ENCODE assay signal across 10 mouse cellular contexts in the genomic region with DNA sequence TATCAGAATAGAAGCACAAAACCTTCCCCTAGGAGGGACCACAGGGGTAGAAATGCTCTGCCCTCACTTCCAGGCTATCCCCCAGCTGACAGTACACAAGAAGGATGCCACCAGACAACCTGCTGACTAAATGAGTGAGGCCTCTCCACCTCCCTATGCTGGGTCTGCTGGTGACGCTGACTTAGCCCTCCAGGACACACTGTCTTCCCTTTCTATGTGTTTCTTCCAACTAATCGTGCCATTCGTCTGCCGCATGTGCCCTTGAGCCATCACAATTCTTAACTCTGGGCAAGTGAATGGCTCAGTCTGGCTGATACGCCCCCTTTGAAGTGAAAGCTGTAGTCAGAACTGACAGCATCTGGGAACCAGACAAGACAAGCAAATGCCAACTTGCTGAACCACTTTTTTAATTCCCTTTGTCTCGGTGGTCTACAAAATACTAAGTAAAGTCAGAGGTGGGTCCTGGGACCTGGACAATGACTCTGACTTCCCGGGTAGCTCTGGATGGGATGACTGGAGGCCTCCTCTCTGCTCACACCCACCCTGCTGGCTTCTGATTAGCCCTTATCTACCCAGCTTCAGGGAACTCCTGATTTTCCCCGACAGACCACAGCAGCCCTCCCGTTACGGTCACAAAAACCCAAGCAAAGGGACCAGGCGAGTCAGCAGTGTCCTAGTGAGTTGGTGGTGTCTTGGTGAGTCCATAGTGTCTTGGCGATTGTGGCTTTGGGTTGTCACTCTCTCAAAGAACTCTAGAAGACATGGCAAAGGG. TPM values are rescaled to one million over a fixed set of nuclear protein-coding genes. Genes with fewer than 3 reads are reported as not detected.
DNase-seq lines count a peak whose midpoint lies in the region; ATAC-seq and TF ChIP-seq lines count a peak whose summit lies in the region.
"Had no signal": no experiment of that assay in that cellular context is flagged by ENCODE, and none has a peak within 500 bp of the region (broad histone marks: within the 10 kb centered on the region; RNA-seq: fewer than 3 reads in every experiment).

No protein-coding gene starts in this region.

- no peaks in the 10 kb centered on the region for H3K27me3 ChIP-seq in heart, embryonic 12.5 days (replicated peaks)
- H3K27me3 ChIP-seq in CH12.LX (replicated peaks): no peaks in the 10 kb centered on the region
- H3K27me3 ChIP-seq in liver, embryonic 11.5 days (replicated peaks; ENCODE audit: control insufficient read depth, insufficient read depth, low read length): no peaks in the 10 kb centered on the region
- H3K27me3 ChIP-seq in kidney, embryonic 15.5 days: no peaks in the 10 kb centered on the region

- no peak for DNase-seq in heart, postnatal 14 days
- DNase-seq in CH12.LX (ENCODE audit: extremely low read depth): no peak
- DNase-seq in c-Kit-negative CD71-positive TER-119-positive erythroid progenitor cells, embryonic 14.5 days (ENCODE audit: low read depth, low spot score): peak; percentile 86
- DNase-seq in liver, embryonic 11.5 days (ENCODE audit: low spot score): peak; percentile 55
- no peak for DNase-seq in gastrocnemius, postnatal 10 days
- DNase-seq: adrenal gland, adult 8-10 months; right cerebral cortex, postnatal 14 days; thymus, adult 18-20 months had no signal

- no peak for TF ChIP-seq RAD21 in CH12.LX (IDR thresholded peaks at IDR 0.05; ENCODE audit: low read depth, low read length)

- H3K27ac ChIP-seq in heart, embryonic 12.5 days (ENCODE audit: poor library complexity, severe bottlenecking): peak overlapping the region; percentile 61
- H3K27ac ChIP-seq in CH12.LX (ENCODE audit: insufficient read depth, low read depth): 0 out of 2 replicates have a peak overlapping the region, but pooled peaks have one; percentile 22
- H3K27ac ChIP-seq in liver, embryonic 11.5 days (ENCODE audit: low read depth, low read length): peak overlapping the region; percentile 54
- H3K27ac ChIP-seq in kidney, embryonic 15.5 days: no peak overlapping the region

- TF ChIP-seq CTCF in CH12.LX (conservative IDR thresholded peaks at IDR 0.05 in 1 of 2, IDR thresholded peaks at IDR 0.05 in 1 of 2; ENCODE audit: low read depth in 2 of 2, low read length in 2 of 2): no peak

- no peaks in the 10 kb centered on the region for H3K36me3 ChIP-seq in heart, embryonic 12.5 days
- H3K36me3 ChIP-seq in CH12.LX (replicated peaks in 1 of 2; ENCODE audit: control insufficient read depth in 1 of 2, insufficient read depth in 1 of 2, low read length in 1 of 2): peaks cover 0 to 34% of the 10 kb centered on the region in 2 experiments
- H3K36me3 ChIP-seq in liver, embryonic 11.5 days (ENCODE audit: control insufficient read depth, insufficient read depth, low read length): no peaks in the 10 kb centered on the region
- H3K36me3 ChIP-seq in kidney, embryonic 15.5 days: no peaks in the 10 kb centered on the region

- peak overlapping the region; percentile 20; the same call in 1 of the 2 replicates for H3K4me3 ChIP-seq in heart, embryonic 12.5 days
- H3K4me3 ChIP-seq in CH12.LX (replicated peaks in 1 of 3; ENCODE audit: low read depth in 2 of 3, low read length in 2 of 3, poor library complexity in 1 of 3): no peak overlapping the region
- H3K4me3 ChIP-seq in liver, embryonic 11.5 days (ENCODE audit: low read depth, low read length): peak overlapping the region; percentile 12; the same call in 1 of the 2 replicates
- no peak overlapping the region for H3K4me3 ChIP-seq in kidney, embryonic 15.5 days (replicated peaks)

- no peak for TF ChIP-seq POLR2A in CH12.LX (IDR thresholded peaks at IDR 0.05; ENCODE audit: low read depth, low read length)

- H3K4me1 ChIP-seq in heart, embryonic 12.5 days (replicated peaks): peaks cover 64% of the 10 kb centered on the region
- H3K4me1 ChIP-seq in CH12.LX (ENCODE audit: control insufficient read depth in 1 of 2, insufficient read depth in 2 of 2): peaks cover 13 to 78% of the 10 kb centered on the region in 2 experiments
- peaks cover 43% of the 10 kb centered on the region for H3K4me1 ChIP-seq in liver, embryonic 11.5 days (replicated peaks; ENCODE audit: control insufficient read depth, insufficient read depth, low read length)
- H3K4me1 ChIP-seq in kidney, embryonic 15.5 days: peaks cover 51% of the 10 kb centered on the region

- in situ Hi-C loops in CH12.LX (cut with MboI; ENCODE audit: low pct_ligation_motif_present, low pct_unique_long_range_greater_than_20kb, low sequenced_read_pairs): no loop called here

- H3K4me2 ChIP-seq in heart, embryonic 12.5 days: peak overlapping the region; percentile 50
- peak overlapping the region; percentile 6; the same call in 1 of the 2 replicates for H3K4me2 ChIP-seq in CH12.LX (ENCODE audit: insufficient read depth, low read depth, poor library complexity, severe bottlenecking)
- H3K4me2 ChIP-seq in liver, embryonic 11.5 days: peak overlapping the region; percentile 65
- H3K4me2 ChIP-seq in kidney, embryonic 15.5 days: no peak overlapping the region

- peak overlapping the region; percentile 50 for H3K9ac ChIP-seq in heart, embryonic 12.5 days
- no peak overlapping the region for H3K9ac ChIP-seq in CH12.LX (ENCODE audit: insufficient read depth, low read depth)
- peak overlapping the region; percentile 12; the same call in 1 of the 2 replicates for H3K9ac ChIP-seq in liver, embryonic 11.5 days (ENCODE audit: low read depth, low read length)
- H3K9ac ChIP-seq in kidney, embryonic 15.5 days: no peak overlapping the region

- peaks cover 64% of the 10 kb centered on the region for H3K79me2 ChIP-seq in CH12.LX (replicated peaks; ENCODE audit: control insufficient read depth, extremely low read depth, insufficient read depth, poor library complexity, severe bottlenecking)

- TF ChIP-seq EP300 in CH12.LX (IDR thresholded peaks at IDR 0.05; ENCODE audit: low read length): no peak

- 26% methylated on average over 12 of the region's 12 CpGs for WGBS in heart, embryonic 12.5 days
- WGBS in liver, embryonic 11.5 days: 36% methylated on average over 12 of the region's 12 CpGs
- WGBS in kidney, embryonic 15.5 days: 74% methylated on average over 12 of the region's 12 CpGs

- intact Hi-C loops in heart, postnatal 14 days (cut with DNase I): no loop called here

- peak; percentile 91 for ATAC-seq in heart, embryonic 12.5 days (ENCODE audit: insufficient number of reproducible peaks, low FRiP score)
- peak; percentile 93 for ATAC-seq in liver, embryonic 11.5 days (replicated peaks; ENCODE audit: low FRiP score)
- ATAC-seq in kidney, embryonic 15.5 days (replicated peaks; ENCODE audit: low FRiP score): no peak

- H3K9me3 ChIP-seq in heart, embryonic 12.5 days (replicated peaks): no peaks in the 10 kb centered on the region
- H3K9me3 ChIP-seq in CH12.LX (replicated peaks; ENCODE audit: low read length): no peaks in the 10 kb centered on the region
- H3K9me3 ChIP-seq in liver, embryonic 11.5 days (ENCODE audit: control insufficient read depth, low read length): no peaks in the 10 kb centered on the region
- no peaks in the 10 kb centered on the region for H3K9me3 ChIP-seq in kidney, embryonic 15.5 days (replicated peaks)

- dilution Hi-C loops in CH12.LX (cut with MboI; ENCODE audit: extremely low pct_ligation_motif_present, extremely low pct_unique_long_range_greater_than_20kb, low sequenced_read_pairs): no loop called here

TF ChIP-seq in CH12.LX, 34 proteins besides CTCF, POLR2A, EP300 and RAD21:
- TF ChIP-seq HCFC1 (IDR thresholded peaks at IDR 0.05; ENCODE audit: low read depth, low read length) (no peak), ZKSCAN1 (IDR thresholded peaks at IDR 0.05; ENCODE audit: borderline replicate concordance, low read depth, low read length) (no peak), MEF2A (IDR thresholded peaks at IDR 0.05; ENCODE audit: borderline replicate concordance, low read depth, low read length) (no peak), JUND (conservative IDR thresholded peaks at IDR 0.05; ENCODE audit: low read depth, low read length) (no peak), JUN (IDR thresholded peaks at IDR 0.05; ENCODE audit: insufficient read depth, low read depth, low read length) (no peak)
TF ChIP-seq in CH12.LX: peak in this region for 0.

RNA-seq across cellular contexts. Expression of a gene that starts 5.4 kb away (rescaled TPM):
- 14.9 and 21.1 TPM in 2 replicates for polyA plus RNA-seq in heart, embryonic 12.5 days (2016; fragmentation: Nextera tagmentation; extraction: Ambion mirVana)
- 10 to 100 TPM; 18.5 to 19.8 TPM for total RNA-seq in heart, postnatal 14 days (2021)
- 12.5 and 14.4 TPM in 2 replicates for total RNA-seq in CH12.LX (2012; rRNA removed)
- total RNA-seq in CH12.LX (2014; rRNA removed): 12.0 and 13.5 TPM in 2 replicates
- polyA plus RNA-seq in CH12.LX (2012; ENCODE audit: insufficient read length, low read depth): 17.6 and 22.4 TPM in 2 replicates
- polyA plus RNA-seq in liver, embryonic 11.5 days (2014; fragmentation: Nextera tagmentation; extraction: Ambion mirVana): 8.0 and 11.8 TPM in 2 replicates
- polyA plus RNA-seq in kidney, embryonic 15.5 days (2015; fragmentation: Nextera tagmentation; extraction: Ambion mirVana): 9.6 and 12.7 TPM in 2 replicates
- 10 to 100 TPM; 21.1 to 26.0 TPM for total RNA-seq in gastrocnemius, postnatal 10 days (2021)

Comparison
In these comparisons a context has a peak if more than half of its experiments do, and no peak if none do; other contexts are left out.
1. H3K4me3 ChIP-seq: peak in heart, embryonic 12.5 days (single experiment) and liver, embryonic 11.5 days (single experiment); none in CH12.LX (0 of 3) and kidney, embryonic 15.5 days (single experiment).
2. H3K9ac ChIP-seq: peak in heart, embryonic 12.5 days (single experiment) and liver, embryonic 11.5 days (single experiment); none in CH12.LX (single experiment) and kidney, embryonic 15.5 days (single experiment).
3. DNase-seq: peak in c-Kit-negative CD71-positive TER-119-positive erythroid progenitor cells, embryonic 14.5 days (single experiment) and liver, embryonic 11.5 days (single experiment); none in heart, postnatal 14 days (0 of 2), CH12.LX (single experiment) and gastrocnemius, postnatal 10 days (single experiment).